16 mouse cellular contexts compared by ENCODE assay signal in genomic region chr4:129978930-129979329, GRCm38 (mm10). TPM values are rescaled to one million over a fixed set of nuclear protein-coding genes. Genes with fewer than 3 reads are reported as not detected.
A peak's percentile ranks its signal among the peaks of the same experiment; 100 is the strongest.
DNase-seq lines count a peak whose midpoint lies in the region; TF ChIP-seq lines count a peak whose summit lies in the region.
"Had no signal": no experiment of that assay in that cellular context is flagged by ENCODE, and none has a peak within 500 bp of the region (broad histone marks: within the 10 kb centered on the region; RNA-seq: fewer than 3 reads in every experiment).

No protein-coding gene starts in this region.

- DNase-seq in layer of hippocampus, adult 9-11 months, result peak; percentile 69
- DNase-seq in layer of hippocampus, postnatal 36 days, result no peak
- DNase-seq in brain, adult 2 months (ENCODE audit: low read depth, low spot score), result peak; percentile 69
- DNase-seq in telencephalon, adult 2 months (ENCODE audit: low read depth, low spot score), result peak; percentile 50
- no peak for DNase-seq in cerebellum, adult 11 months
- DNase-seq: adrenal gland, adult 8-10 months; adrenal gland, postnatal 36 days; gastrocnemius, postnatal 14 days had no signal

- TF ChIP-seq CTCF in E14TG2a.4 (conservative IDR thresholded peaks at IDR 0.05; ENCODE audit: low read length), result no peak

- H3K27me3 ChIP-seq in E14TG2a.4 (ENCODE audit: insufficient read depth, low read length), result peaks cover 76% of the 10 kb centered on the region
- H3K27me3 ChIP-seq: hindbrain, embryonic 15.5 days had no signal

- peaks cover 84% of the 10 kb centered on the region for H3K4me1 ChIP-seq in E14TG2a.4 (replicated peaks; ENCODE audit: low read depth, low read length)

- no peaks in the 10 kb centered on the region for H3K36me3 ChIP-seq in E14TG2a.4 (ENCODE audit: insufficient read depth, low read length)
- H3K36me3 ChIP-seq: embryonic facial prominence, embryonic 10.5 days; forebrain, embryonic 10.5 days; G1E; heart, embryonic 12.5 days; hindbrain, embryonic 15.5 days had no signal

- H3K9me3 ChIP-seq in E14TG2a.4 (ENCODE audit: low read length), result no peaks in the 10 kb centered on the region
- H3K9me3 ChIP-seq: embryonic facial prominence, embryonic 10.5 days; forebrain, embryonic 10.5 days; G1E; heart, embryonic 12.5 days; hindbrain, embryonic 15.5 days had no signal

- 0 out of 2 replicates have a peak overlapping the region, but pooled peaks have one; percentile 1 for H3K4me3 ChIP-seq in E14TG2a.4 (replicated peaks; ENCODE audit: low read length)
- H3K4me3 ChIP-seq: embryonic facial prominence, embryonic 10.5 days; erythroblast, embryonic 14.5 days; forebrain, embryonic 10.5 days; heart, embryonic 12.5 days; hindbrain, embryonic 15.5 days had no signal

RNA-seq across cellular contexts. Expression of gene Adgrb2, which starts 5.7 kb away (rescaled TPM):
- total RNA-seq in layer of hippocampus, postnatal 36 days (2021), result 100 to 1,000 TPM; 529 to 570 TPM

RNA-seq across cellular contexts. Expression of gene Spocd1, which starts 49.9 kb away (rescaled TPM):
- total RNA-seq in layer of hippocampus, postnatal 36 days (2021), result under 1 TPM; 0.51 to 0.55 TPM
- total RNA-seq: G1E; gastrocnemius, adult 18-20 months; gastrocnemius, postnatal 14 days had no signal

Comparison
In these comparisons a context has a peak if more than half of its experiments do, and no peak if none do; other contexts are left out.
1. DNase-seq: peak in layer of hippocampus, adult 9-11 months (single experiment), brain, adult 2 months (single experiment) and telencephalon, adult 2 months (single experiment); none in layer of hippocampus, postnatal 36 days (0 of 2) and cerebellum, adult 11 months (single experiment).